Mouse (Mus musculus): ENCODE results near the gene Cmss1. TPM values are rescaled to one million over a fixed set of nuclear protein-coding genes. Genes with fewer than 3 reads are reported as not detected.

The Cmss1 gene
- polyA plus RNA-seq, 1 experiment from 2014 or later, result 58.3 TPM

- WGBS, result 94% methylated on average over 4 of the region's 4 CpGs
- no peak overlapping the region for H3K4me3 ChIP-seq (ENCODE audit: low read depth, low read length)
- no peak for DNase-seq (ENCODE audit: low spot score)
- H3K36me3 ChIP-seq (ENCODE audit: control insufficient read depth, insufficient read depth, low read length), result no peaks in the 10 kb centered on the region
- H3K4me1 ChIP-seq (ENCODE audit: control insufficient read depth, insufficient read depth, low read length), result no peaks in the 10 kb centered on the region
- no peak overlapping the region for H3K4me2 ChIP-seq (ENCODE audit: low read depth, severe bottlenecking)
- ATAC-seq (ENCODE audit: insufficient number of reproducible peaks, low FRiP score, low TSS enrichment, low read depth), result no peak
- H3K9ac ChIP-seq (ENCODE audit: low read length), result no peak overlapping the region
- H3K27ac ChIP-seq (replicated peaks; ENCODE audit: low read depth, low read length), result no peak overlapping the region
- no peaks in the 10 kb centered on the region for H3K27me3 ChIP-seq (ENCODE audit: control insufficient read depth, insufficient read depth, low read length)
- H3K9me3 ChIP-seq (ENCODE audit: control insufficient read depth, low read length), result no peaks in the 10 kb centered on the region
Observed at GRCm38 (mm10) chr16:57504728-57505127, 101.9 kb downstream of the Cmss1 start.

GRCm38 (mm10) chr16:57502761-57503160, 103.9 kb downstream of the Cmss1 start:
- Histone ChIP-seq H3K27ac (replicated peaks; ENCODE audit: low read depth, low read length) (no peak overlapping the region), H3K27me3 (ENCODE audit: control insufficient read depth, insufficient read depth, low read length) (no peaks in the 10 kb centered on the region), H3K9me3 (ENCODE audit: control insufficient read depth, low read length) (no peaks in the 10 kb centered on the region), H3K36me3 (ENCODE audit: control insufficient read depth, insufficient read depth, low read length) (no peaks in the 10 kb centered on the region), H3K4me1 (ENCODE audit: control insufficient read depth, insufficient read depth, low read length) (no peaks in the 10 kb centered on the region), H3K4me3 (ENCODE audit: low read depth, low read length) (no peak overlapping the region), H3K4me2 (ENCODE audit: low read depth, severe bottlenecking) (no peak overlapping the region), H3K9ac (ENCODE audit: low read length) (no peak overlapping the region)
- WGBS, result 47% methylated on average over 5 of the region's 5 CpGs
- DNase-seq (ENCODE audit: low spot score), result no peak
- no peak for ATAC-seq (ENCODE audit: insufficient number of reproducible peaks, low FRiP score, low TSS enrichment, low read depth)

GRCm38 (mm10) chr16:57502230-57502629, 104.4 kb downstream of the Cmss1 start:
- no peak overlapping the region for H3K9ac ChIP-seq (ENCODE audit: low read length)
- H3K27me3 ChIP-seq (ENCODE audit: control insufficient read depth, insufficient read depth, low read length), result no peaks in the 10 kb centered on the region
- no peak for DNase-seq (ENCODE audit: low spot score)
- H3K4me2 ChIP-seq (ENCODE audit: low read depth, severe bottlenecking), result no peak overlapping the region
- ATAC-seq (ENCODE audit: insufficient number of reproducible peaks, low FRiP score, low TSS enrichment, low read depth), result no peak
- no peaks in the 10 kb centered on the region for H3K9me3 ChIP-seq (ENCODE audit: control insufficient read depth, low read length)
- no peak overlapping the region for H3K27ac ChIP-seq (replicated peaks; ENCODE audit: low read depth, low read length)
- no peaks in the 10 kb centered on the region for H3K36me3 ChIP-seq (ENCODE audit: control insufficient read depth, insufficient read depth, low read length)
- H3K4me3 ChIP-seq (ENCODE audit: low read depth, low read length), result no peak overlapping the region
- WGBS, result 38% methylated on average over 2 of the region's 2 CpGs
- no peaks in the 10 kb centered on the region for H3K4me1 ChIP-seq (ENCODE audit: control insufficient read depth, insufficient read depth, low read length)

- Histone ChIP-seq H3K4me2 (ENCODE audit: low read depth, severe bottlenecking) (no peak overlapping the region), H3K27me3 (ENCODE audit: control insufficient read depth, insufficient read depth, low read length) (no peaks in the 10 kb centered on the region), H3K9me3 (ENCODE audit: control insufficient read depth, low read length) (no peaks in the 10 kb centered on the region), H3K9ac (ENCODE audit: low read length) (no peak overlapping the region), H3K4me3 (ENCODE audit: low read depth, low read length) (no peak overlapping the region), H3K27ac (replicated peaks; ENCODE audit: low read depth, low read length) (no peak overlapping the region), H3K4me1 (ENCODE audit: control insufficient read depth, insufficient read depth, low read length) (no peaks in the 10 kb centered on the region), H3K36me3 (ENCODE audit: control insufficient read depth, insufficient read depth, low read length) (no peaks in the 10 kb centered on the region)
- DNase-seq (ENCODE audit: low spot score) (no peak), ATAC-seq (ENCODE audit: insufficient number of reproducible peaks, low FRiP score, low TSS enrichment, low read depth) (no peak)
- WGBS, result 68% methylated on average over 3 of the region's 3 CpGs
Observed at GRCm38 (mm10) chr16:57500851-57501250, 105.8 kb downstream of the Cmss1 start.

- Histone ChIP-seq H3K4me2 (ENCODE audit: low read depth, severe bottlenecking) (no peak overlapping the region), H3K9me3 (ENCODE audit: control insufficient read depth, low read length) (no peaks in the 10 kb centered on the region), H3K36me3 (ENCODE audit: control insufficient read depth, insufficient read depth, low read length) (no peaks in the 10 kb centered on the region), H3K4me1 (ENCODE audit: control insufficient read depth, insufficient read depth, low read length) (no peaks in the 10 kb centered on the region), H3K27me3 (ENCODE audit: control insufficient read depth, insufficient read depth, low read length) (no peaks in the 10 kb centered on the region), H3K27ac (replicated peaks; ENCODE audit: low read depth, low read length) (no peak overlapping the region), H3K9ac (ENCODE audit: low read length) (no peak overlapping the region), H3K4me3 (ENCODE audit: low read depth, low read length) (no peak overlapping the region)
- DNase-seq (ENCODE audit: low spot score) (no peak), ATAC-seq (ENCODE audit: insufficient number of reproducible peaks, low FRiP score, low TSS enrichment, low read depth) (no peak)
- WGBS, result 84% methylated on average over 10 of the region's 10 CpGs
Observed at GRCm38 (mm10) chr16:57496437-57497173, 110.1 kb downstream of the Cmss1 start.

- H3K27ac ChIP-seq (replicated peaks; ENCODE audit: low read depth, low read length), result no peak overlapping the region
- ATAC-seq (ENCODE audit: insufficient number of reproducible peaks, low FRiP score, low TSS enrichment, low read depth), result no peak
- no peaks in the 10 kb centered on the region for H3K9me3 ChIP-seq (ENCODE audit: control insufficient read depth, low read length)
- H3K4me3 ChIP-seq (ENCODE audit: low read depth, low read length), result no peak overlapping the region
- H3K4me1 ChIP-seq (ENCODE audit: control insufficient read depth, insufficient read depth, low read length), result no peaks in the 10 kb centered on the region
- no peak overlapping the region for H3K4me2 ChIP-seq (ENCODE audit: low read depth, severe bottlenecking)
- no peak for DNase-seq (ENCODE audit: low spot score)
- H3K9ac ChIP-seq (ENCODE audit: low read length), result no peak overlapping the region
- H3K36me3 ChIP-seq (ENCODE audit: control insufficient read depth, insufficient read depth, low read length), result no peaks in the 10 kb centered on the region
- no peaks in the 10 kb centered on the region for H3K27me3 ChIP-seq (ENCODE audit: control insufficient read depth, insufficient read depth, low read length)
- 83% methylated on average over 10 of the region's 10 CpGs for WGBS
Observed at GRCm38 (mm10) chr16:57495476-57496203, 111.0 kb downstream of the Cmss1 start.

GRCm38 (mm10) chr16:57491853-57492252, 114.8 kb downstream of the Cmss1 start:
- no peak overlapping the region for H3K9ac ChIP-seq (ENCODE audit: low read length)
- H3K4me2 ChIP-seq (ENCODE audit: low read depth, severe bottlenecking), result no peak overlapping the region
- H3K4me3 ChIP-seq (ENCODE audit: low read depth, low read length), result no peak overlapping the region
- no peaks in the 10 kb centered on the region for H3K9me3 ChIP-seq (ENCODE audit: control insufficient read depth, low read length)
- ATAC-seq (ENCODE audit: insufficient number of reproducible peaks, low FRiP score, low TSS enrichment, low read depth) (no peak), DNase-seq (ENCODE audit: low spot score) (no peak)
- no peaks in the 10 kb centered on the region for H3K36me3 ChIP-seq (ENCODE audit: control insufficient read depth, insufficient read depth, low read length)
- no peaks in the 10 kb centered on the region for H3K27me3 ChIP-seq (ENCODE audit: control insufficient read depth, insufficient read depth, low read length)
- H3K27ac ChIP-seq (replicated peaks; ENCODE audit: low read depth, low read length), result no peak overlapping the region
- WGBS, result 94% methylated on average over 4 of the region's 4 CpGs
- no peaks in the 10 kb centered on the region for H3K4me1 ChIP-seq (ENCODE audit: control insufficient read depth, insufficient read depth, low read length)

GRCm38 (mm10) chr16:57490691-57491090, 116.0 kb downstream of the Cmss1 start:
- 95% methylated on average over 8 of the region's 8 CpGs for WGBS
- H3K4me3 ChIP-seq (ENCODE audit: low read depth, low read length), result no peak overlapping the region
- H3K27ac ChIP-seq (replicated peaks; ENCODE audit: low read depth, low read length), result no peak overlapping the region
- H3K27me3 ChIP-seq (ENCODE audit: control insufficient read depth, insufficient read depth, low read length), result no peaks in the 10 kb centered on the region
- no peak for ATAC-seq (ENCODE audit: insufficient number of reproducible peaks, low FRiP score, low TSS enrichment, low read depth)
- DNase-seq (ENCODE audit: low spot score), result no peak
- H3K4me2 ChIP-seq (ENCODE audit: low read depth, severe bottlenecking), result no peak overlapping the region
- H3K36me3 ChIP-seq (ENCODE audit: control insufficient read depth, insufficient read depth, low read length), result no peaks in the 10 kb centered on the region
- H3K9ac ChIP-seq (ENCODE audit: low read length), result no peak overlapping the region
- H3K4me1 ChIP-seq (ENCODE audit: control insufficient read depth, insufficient read depth, low read length), result no peaks in the 10 kb centered on the region
- H3K9me3 ChIP-seq (ENCODE audit: control insufficient read depth, low read length), result no peaks in the 10 kb centered on the region

Data from limb, embryonic 11.5 days (tissue).